9 mouse cellular contexts compared by ENCODE assay signal in the genomic region with DNA sequence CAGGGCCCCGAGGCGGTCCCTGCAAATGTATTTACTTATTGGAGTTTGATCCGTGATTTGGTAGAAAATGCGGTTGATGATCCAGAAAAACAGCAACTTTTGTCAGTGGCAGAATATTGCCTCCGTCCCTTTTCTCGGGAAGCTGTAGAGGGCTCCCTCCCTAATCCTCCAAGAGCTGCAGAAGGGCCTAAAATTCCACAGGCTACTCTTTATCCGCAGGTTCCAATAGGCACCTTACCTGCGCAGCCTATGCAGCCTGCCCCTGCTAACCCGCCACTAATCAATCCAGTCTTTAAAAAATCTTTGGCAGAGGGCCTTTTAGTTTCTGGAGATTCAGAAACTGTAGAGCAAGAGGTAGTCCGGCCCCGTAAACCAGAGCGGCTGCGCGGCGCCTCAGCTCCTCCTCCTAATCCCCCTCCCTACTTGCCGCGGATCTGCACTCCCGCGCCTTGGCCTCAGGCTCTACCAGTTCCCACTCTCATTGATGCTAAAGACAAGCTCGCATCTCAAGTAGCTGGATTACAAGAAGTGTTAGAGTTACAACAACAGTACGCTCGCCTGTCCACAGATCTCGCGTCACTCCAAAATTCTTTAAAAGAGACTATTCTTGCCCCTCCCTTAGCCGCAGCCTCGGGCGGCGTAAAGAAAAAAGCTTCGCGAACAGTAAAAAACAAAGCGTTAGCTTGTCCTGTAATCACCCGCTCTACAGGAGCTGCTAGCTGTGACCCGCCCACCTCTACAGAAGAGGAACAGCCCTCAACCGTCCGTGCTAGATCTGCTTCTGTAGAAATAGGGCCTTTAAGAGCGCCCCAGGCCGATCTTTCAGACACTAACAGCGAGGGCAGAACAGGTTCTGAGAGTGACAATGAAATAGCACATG. TPM values are rescaled to one million over a fixed set of nuclear protein-coding genes. Genes with fewer than 3 reads are reported as not detected.
DNase-seq lines count a peak whose midpoint lies in the region; ATAC-seq and TF ChIP-seq lines count a peak whose summit lies in the region.
"Had no signal": no experiment of that assay in that cellular context is flagged by ENCODE, and none has a peak within 500 bp of the region (broad histone marks: within the 10 kb centered on the region; RNA-seq: fewer than 3 reads in every experiment).

No protein-coding gene starts in this region.

- peak overlapping the region; percentile 74 for H3K9ac ChIP-seq in heart, embryonic 14.5 days (ENCODE audit: low read length)
- peak overlapping the region; percentile 55 for H3K9ac ChIP-seq in kidney, postnatal 0 days (ENCODE audit: low read depth, low read length)
- peak overlapping the region; percentile 40 for H3K9ac ChIP-seq in liver, embryonic 15.5 days
- peak overlapping the region; percentile 72 for H3K9ac ChIP-seq in stomach, embryonic 16.5 days (ENCODE audit: low read length)

- H3K4me3 ChIP-seq in brown adipose tissue, adult 24 weeks (ENCODE audit: insufficient read depth, low read depth, low read length), result peak overlapping the region; percentile 51
- peak overlapping the region; percentile 40 to 55 for H3K4me3 ChIP-seq in heart, embryonic 14.5 days (ENCODE audit: control insufficient read depth in 1 of 2, insufficient read depth in 1 of 2, low read depth in 1 of 2, low read length in 2 of 2)
- H3K4me3 ChIP-seq in kidney, postnatal 0 days (replicated peaks; ENCODE audit: low read depth, low read length), result peak overlapping the region; percentile 47
- H3K4me3 ChIP-seq in liver, embryonic 15.5 days (replicated peaks), result peak overlapping the region; percentile 57
- H3K4me3 ChIP-seq in stomach, embryonic 16.5 days (replicated peaks; ENCODE audit: low read length), result peak overlapping the region; percentile 47

- H3K27me3 ChIP-seq in heart, embryonic 14.5 days (ENCODE audit: control insufficient read depth, insufficient read depth, low read length), result peaks cover 12% of the 10 kb centered on the region; the same call in 1 of the 2 replicates
- H3K27me3 ChIP-seq in kidney, postnatal 0 days (ENCODE audit: insufficient read depth, low read length), result no peaks in the 10 kb centered on the region
- H3K27me3 ChIP-seq in liver, embryonic 15.5 days, result peaks cover 30% of the 10 kb centered on the region
- H3K27me3 ChIP-seq in stomach, embryonic 16.5 days (ENCODE audit: control insufficient read depth, insufficient read depth, low read length), result no peaks in the 10 kb centered on the region

- no peaks in the 10 kb centered on the region for H3K9me3 ChIP-seq in heart, embryonic 14.5 days (ENCODE audit: control insufficient read depth, low read length)
- no peaks in the 10 kb centered on the region for H3K9me3 ChIP-seq in kidney, postnatal 0 days (replicated peaks; ENCODE audit: low read length)
- H3K9me3 ChIP-seq in liver, embryonic 15.5 days (replicated peaks), result no peaks in the 10 kb centered on the region
- H3K9me3 ChIP-seq in stomach, embryonic 16.5 days (replicated peaks; ENCODE audit: control insufficient read depth, low read length), result no peaks in the 10 kb centered on the region
- H3K9me3 ChIP-seq: G1E had no signal

- ATAC-seq in heart, embryonic 14.5 days (ENCODE audit: insufficient number of reproducible peaks, insufficient read depth, low FRiP score, low read depth), result peak; percentile 72
- ATAC-seq in kidney, postnatal 0 days (replicated peaks; ENCODE audit: low FRiP score, low read depth), result peak; percentile 82
- ATAC-seq in liver, embryonic 15.5 days (ENCODE audit: insufficient read depth), result peak; percentile 89
- peak; percentile 93 for ATAC-seq in stomach, embryonic 16.5 days (ENCODE audit: insufficient read depth, low FRiP score)

- peak overlapping the region; percentile 96 for H3K4me2 ChIP-seq in heart, embryonic 14.5 days (ENCODE audit: low read length)
- peak overlapping the region; percentile 79 for H3K4me2 ChIP-seq in kidney, postnatal 0 days (ENCODE audit: low read length)
- peak overlapping the region; percentile 86 for H3K4me2 ChIP-seq in liver, embryonic 15.5 days
- H3K4me2 ChIP-seq in stomach, embryonic 16.5 days (ENCODE audit: low read depth, low read length), result peak overlapping the region; percentile 84

- under 1% methylated on average over 38 of the region's 38 CpGs for WGBS in heart, embryonic 14.5 days
- under 1% methylated on average over 38 of the region's 38 CpGs for WGBS in kidney, postnatal 0 days
- WGBS in liver, embryonic 15.5 days (ENCODE audit: insufficient replicate concordance), result under 1% methylated on average over 38 of the region's 38 CpGs
- under 1% methylated on average over 38 of the region's 38 CpGs for WGBS in stomach, embryonic 16.5 days

- H3K4me1 ChIP-seq in brown adipose tissue, adult 24 weeks (ENCODE audit: control insufficient read depth, insufficient read depth, insufficient read length, low read length), result no peaks in the 10 kb centered on the region
- 0 out of 4 replicates have a peak, but pooled peaks cover 0 to 5% of the 10 kb centered on the region in 2 experiments for H3K4me1 ChIP-seq in heart, embryonic 14.5 days (ENCODE audit: control insufficient read depth in 2 of 2, insufficient read depth in 2 of 2, low read length in 2 of 2)
- no peaks in the 10 kb centered on the region for H3K4me1 ChIP-seq in kidney, postnatal 0 days (replicated peaks; ENCODE audit: insufficient read depth, low read length)
- H3K4me1 ChIP-seq in liver, embryonic 15.5 days (replicated peaks), result peaks cover 15% of the 10 kb centered on the region
- no peaks in the 10 kb centered on the region for H3K4me1 ChIP-seq in stomach, embryonic 16.5 days (ENCODE audit: control insufficient read depth, insufficient read depth, low read length)

- DNase-seq in CD4-positive helper T cell, adult 2 months (ENCODE audit: low read depth, low spot score), result peak; percentile 78
- DNase-seq in fat pad, adult 2 months (ENCODE audit: extremely low read depth, low read depth, low spot score), result peak; percentile 40
- peak; percentile 94 for DNase-seq in kidney, postnatal 0 days (ENCODE audit: low spot score)
- DNase-seq in neural tube, embryonic 10.5 days (ENCODE audit: extremely low spot score, low spot score), result peak; percentile 81

- no peak for TF ChIP-seq CTCF in kidney, postnatal 0 days (IDR thresholded peaks at IDR 0.05; ENCODE audit: low read depth)

- H3K36me3 ChIP-seq in heart, embryonic 14.5 days (ENCODE audit: control insufficient read depth, insufficient read depth, low read length), result no peaks in the 10 kb centered on the region
- no peaks in the 10 kb centered on the region for H3K36me3 ChIP-seq in kidney, postnatal 0 days (ENCODE audit: insufficient read depth, low read length)
- no peaks in the 10 kb centered on the region for H3K36me3 ChIP-seq in liver, embryonic 15.5 days (replicated peaks)
- H3K36me3 ChIP-seq in stomach, embryonic 16.5 days (ENCODE audit: control insufficient read depth, insufficient read depth, low read length), result no peaks in the 10 kb centered on the region
- H3K36me3 ChIP-seq: G1E had no signal

- no peak overlapping the region for H3K27ac ChIP-seq in brown adipose tissue, adult 24 weeks (replicated peaks; ENCODE audit: low read depth, low read length)
- peak overlapping the region; percentile 29 to 60 for H3K27ac ChIP-seq in heart, embryonic 14.5 days (replicated peaks in 1 of 2; ENCODE audit: control insufficient read depth in 1 of 2, insufficient read depth in 1 of 2, low read depth in 2 of 2, low read length in 2 of 2)
- H3K27ac ChIP-seq in kidney, postnatal 0 days, result peak overlapping the region; percentile 79
- peak overlapping the region; percentile 60 for H3K27ac ChIP-seq in liver, embryonic 15.5 days (replicated peaks)
- H3K27ac ChIP-seq in stomach, embryonic 16.5 days (ENCODE audit: low read length), result peak overlapping the region; percentile 80

RNA-seq across cellular contexts. Expression of a gene that starts 0.9 kb away (rescaled TPM):
- polyA plus RNA-seq in brown adipose tissue, adult 24 weeks (2012; ENCODE audit: insufficient read depth, insufficient read length, missing spikeins), result not detected in 2 replicates
- polyA plus RNA-seq in heart, embryonic 14.5 days (2014; fragmentation: Nextera tagmentation; extraction: Ambion mirVana), result 0.61 and 0.69 TPM in 2 replicates
- 0.84 and 0.99 TPM in 2 replicates for polyA plus RNA-seq in kidney, postnatal 0 days (2015; fragmentation: Nextera tagmentation; extraction: Ambion mirVana)
- polyA plus RNA-seq in liver, embryonic 15.5 days (2015; fragmentation: Nextera tagmentation; extraction: Ambion mirVana), result 0.25 and 0.32 TPM in 2 replicates
- 1.5 and 2.4 TPM in 2 replicates for polyA plus RNA-seq in stomach, embryonic 16.5 days (2015; fragmentation: Nextera tagmentation; extraction: Ambion mirVana)
- polyA plus RNA-seq: G1E had no signal

RNA-seq across cellular contexts. Expression of a gene that starts 55.3 kb away (rescaled TPM):
- polyA plus RNA-seq in brown adipose tissue, adult 24 weeks (2012; ENCODE audit: insufficient read depth, insufficient read length, missing spikeins), result 9.7 and 13.2 TPM in 2 replicates
- 46.0 and 46.7 TPM in 2 replicates for polyA plus RNA-seq in heart, embryonic 14.5 days (2014; fragmentation: Nextera tagmentation; extraction: Ambion mirVana)
- 47.2 and 52.1 TPM in 2 replicates for polyA plus RNA-seq in kidney, postnatal 0 days (2015; fragmentation: Nextera tagmentation; extraction: Ambion mirVana)
- polyA plus RNA-seq in liver, embryonic 15.5 days (2015; fragmentation: Nextera tagmentation; extraction: Ambion mirVana), result 63.1 and 74.4 TPM in 2 replicates
- 52.4 and 56.2 TPM in 2 replicates for polyA plus RNA-seq in stomach, embryonic 16.5 days (2015; fragmentation: Nextera tagmentation; extraction: Ambion mirVana)

Comparison
In these comparisons a context has a peak if more than half of its experiments do, and no peak if none do; other contexts are left out.
1. DNase-seq: peak in every context shown above with its lines; median percentile 94 in kidney, postnatal 0 days; 81 in neural tube, embryonic 10.5 days; 78 in CD4-positive helper T cell, adult 2 months; 40 in fat pad, adult 2 months.